Comparison of ENCODE assay signal across 9 mouse cellular contexts in genomic region chr7:144072219-144072618, GRCm38 (mm10).
A peak's percentile ranks its signal among the peaks of the same experiment; 100 is the strongest.
DNase-seq lines count a peak whose midpoint lies in the region; ATAC-seq and TF ChIP-seq lines count a peak whose summit lies in the region.
"Had no signal": no experiment of that assay in that cellular context is flagged by ENCODE, and none has a peak within 500 bp of the region (broad histone marks: within the 10 kb centered on the region; RNA-seq: fewer than 3 reads in every experiment).

No protein-coding gene starts in this region.

- H3K27me3 ChIP-seq in embryonic facial prominence, embryonic 11.5 days (ENCODE audit: control insufficient read depth, insufficient read depth, low read length): no peaks in the 10 kb centered on the region
- H3K27me3 ChIP-seq in embryonic facial prominence, embryonic 10.5 days (replicated peaks; ENCODE audit: low read depth, poor library complexity, severe bottlenecking): no peaks in the 10 kb centered on the region
- no peaks in the 10 kb centered on the region for H3K27me3 ChIP-seq in liver, postnatal 0 days (ENCODE audit: insufficient read depth, low read length)
- H3K27me3 ChIP-seq: liver, embryonic 13.5 days had no signal

- no peak overlapping the region for H3K4me3 ChIP-seq in embryonic facial prominence, embryonic 11.5 days (ENCODE audit: low read depth, low read length)
- H3K4me3 ChIP-seq in embryonic facial prominence, embryonic 10.5 days: no peak overlapping the region
- no peak overlapping the region for H3K4me3 ChIP-seq in liver, postnatal 0 days (ENCODE audit: low read depth, low read length)
- no peak overlapping the region for H3K4me3 ChIP-seq in cortical plate, adult 2 months (ENCODE audit: insufficient read depth, low read length)
- H3K4me3 ChIP-seq: liver, embryonic 13.5 days had no signal

- no peak overlapping the region for H3K9ac ChIP-seq in embryonic facial prominence, embryonic 11.5 days (replicated peaks; ENCODE audit: low read length)
- no peak overlapping the region for H3K9ac ChIP-seq in liver, postnatal 0 days (replicated peaks)
- H3K9ac ChIP-seq: liver, embryonic 13.5 days had no signal

- TF ChIP-seq EP300 in liver, postnatal 0 days (IDR thresholded peaks at IDR 0.05; ENCODE audit: low read depth): no peak

- H3K36me3 ChIP-seq in embryonic facial prominence, embryonic 11.5 days (replicated peaks; ENCODE audit: control insufficient read depth, insufficient read depth, low read depth, low read length): no peaks in the 10 kb centered on the region
- no peaks in the 10 kb centered on the region for H3K36me3 ChIP-seq in embryonic facial prominence, embryonic 10.5 days (replicated peaks)
- H3K36me3 ChIP-seq in liver, postnatal 0 days (replicated peaks; ENCODE audit: insufficient read depth, low read length): no peaks in the 10 kb centered on the region; the same call in 1 of the 2 replicates
- H3K36me3 ChIP-seq: liver, embryonic 13.5 days had no signal

- DNase-seq in embryonic facial prominence, embryonic 11.5 days (ENCODE audit: low spot score): peak; percentile 57
- no peak for DNase-seq in embryonic facial prominence, embryonic 10.5 days (ENCODE audit: low spot score)
- DNase-seq in liver, postnatal 0 days: no peak
- no peak for DNase-seq in liver
- peak; percentile 10 for DNase-seq in lung, postnatal 14 days
- DNase-seq in urinary bladder, postnatal 10 days (ENCODE audit: low spot score): no peak
- DNase-seq: liver, embryonic 13.5 days had no signal

- H3K9me3 ChIP-seq in embryonic facial prominence, embryonic 11.5 days (replicated peaks; ENCODE audit: control insufficient read depth, low read length): no peaks in the 10 kb centered on the region
- no peaks in the 10 kb centered on the region for H3K9me3 ChIP-seq in embryonic facial prominence, embryonic 10.5 days
- H3K9me3 ChIP-seq in liver, postnatal 0 days (ENCODE audit: low read length): no peaks in the 10 kb centered on the region
- H3K9me3 ChIP-seq: liver, embryonic 13.5 days had no signal

- no peaks in the 10 kb centered on the region for H3K4me1 ChIP-seq in embryonic facial prominence, embryonic 11.5 days (ENCODE audit: control insufficient read depth, insufficient read depth, low read length)
- peaks cover 3% of the 10 kb centered on the region for H3K4me1 ChIP-seq in embryonic facial prominence, embryonic 10.5 days
- H3K4me1 ChIP-seq in liver, postnatal 0 days (ENCODE audit: insufficient read depth): no peaks in the 10 kb centered on the region
- H3K4me1 ChIP-seq in cortical plate, adult 2 months (ENCODE audit: control insufficient read depth, insufficient read depth, low read length): no peaks in the 10 kb centered on the region
- H3K4me1 ChIP-seq: liver, embryonic 13.5 days had no signal

- no peak overlapping the region for H3K4me2 ChIP-seq in embryonic facial prominence, embryonic 11.5 days (ENCODE audit: low read depth, low read length)
- no peak overlapping the region for H3K4me2 ChIP-seq in liver, postnatal 0 days (ENCODE audit: low read depth, low read length)
- H3K4me2 ChIP-seq: liver, embryonic 13.5 days had no signal

- TF ChIP-seq POLR2A in cortical plate, adult 2 months (IDR thresholded peaks at IDR 0.05; ENCODE audit: extremely low read depth, insufficient read depth, low read length): no peak

- no peak for ATAC-seq in embryonic facial prominence, embryonic 11.5 days (replicated peaks; ENCODE audit: insufficient number of reproducible peaks, low FRiP score, low TSS enrichment, low read depth)
- ATAC-seq in liver, postnatal 0 days: no peak
- no peak for ATAC-seq in erythroblast, adult 5-6 weeks (replicated peaks; ENCODE audit: low FRiP score, poor library complexity, severe bottlenecking)

- H3K27ac ChIP-seq in embryonic facial prominence, embryonic 11.5 days (replicated peaks; ENCODE audit: low read depth, low read length): no peak overlapping the region
- no peak overlapping the region for H3K27ac ChIP-seq in embryonic facial prominence, embryonic 10.5 days (replicated peaks)
- no peak overlapping the region for H3K27ac ChIP-seq in liver, postnatal 0 days (ENCODE audit: low read depth)
- H3K27ac ChIP-seq in cortical plate, adult 2 months (ENCODE audit: insufficient read depth, low read length): no peak overlapping the region
- H3K27ac ChIP-seq: liver, embryonic 13.5 days had no signal

- peak; percentile 52 for TF ChIP-seq CTCF in liver, postnatal 0 days (IDR thresholded peaks at IDR 0.05; ENCODE audit: low read depth)
- peak; percentile 63; the same call in 1 of the 2 replicates for TF ChIP-seq CTCF in cortical plate, adult 2 months (IDR thresholded peaks at IDR 0.05; ENCODE audit: extremely low read depth, insufficient read depth, low read length)

- WGBS in embryonic facial prominence, embryonic 11.5 days: 50% methylated on average over 1 of the region's 1 CpGs
- 26% methylated on average over 1 of the region's 1 CpGs for WGBS in embryonic facial prominence, embryonic 10.5 days
- 38% methylated on average over 1 of the region's 1 CpGs for WGBS in liver, postnatal 0 days (ENCODE audit: insufficient replicate concordance)

Comparison
In these comparisons a context has a peak if more than half of its experiments do, and no peak if none do; other contexts are left out.
1. DNase-seq: peak in embryonic facial prominence, embryonic 11.5 days (single experiment) and lung, postnatal 14 days (single experiment); none in embryonic facial prominence, embryonic 10.5 days (single experiment), liver, postnatal 0 days (single experiment), liver (single experiment) and urinary bladder, postnatal 10 days (single experiment).